Mouse (Mus musculus): ENCODE data around the gene Acsm2. TPM values are rescaled to one million over a fixed set of nuclear protein-coding genes. Genes with fewer than 3 reads are reported as not detected.
"Not testable (repeated sequence)": the region's sequence is repeated elsewhere in the genome, so short reads cannot be mapped to it uniquely, and the experiment has no call there.

Gene Acsm2
- total RNA-seq, 2 experiments from 2014 or later, result not detected

- no peak for DNase-seq (ENCODE audit: low spot score in 2 of 2)
Observed at GRCm38 (mm10) chr7:119561441-119561840, 7.3 kb downstream of the Acsm2 start.

GRCm38 (mm10) chr7:119562476-119562875 lies 8.3 kb downstream of the Acsm2 start:
- not testable (repeated sequence) for DNase-seq (ENCODE audit: low spot score in 2 of 2)

GRCm38 (mm10) chr7:119594530-119595107 lies 40.5 kb downstream of the Acsm2 start:
- no peak for DNase-seq (ENCODE audit: low spot score in 2 of 2)

- DNase-seq (ENCODE audit: low spot score in 2 of 2), result no peak
Observed at GRCm38 (mm10) chr7:119595306-119595705, 41.2 kb downstream of the Acsm2 start.

GRCm38 (mm10) chr7:119596536-119596935 lies 42.4 kb downstream of the Acsm2 start:
- no peak for DNase-seq (ENCODE audit: low spot score in 2 of 2)

GRCm38 (mm10) chr7:119601195-119601953 lies 47.2 kb downstream of the Acsm2 start:
- no peak for DNase-seq (ENCODE audit: low spot score in 2 of 2)

- no peak for DNase-seq (ENCODE audit: low spot score in 2 of 2)
Observed at GRCm38 (mm10) chr7:119601954-119602317, 47.8 kb downstream of the Acsm2 start.

- no peak for DNase-seq (ENCODE audit: low spot score in 2 of 2)
Observed at GRCm38 (mm10) chr7:119604903-119605483, 50.9 kb downstream of the Acsm2 start.

GRCm38 (mm10) chr7:119605926-119606663 lies 52.0 kb downstream of the Acsm2 start:
- no peak for DNase-seq (ENCODE audit: low spot score in 2 of 2)

GRCm38 (mm10) chr7:119606664-119607076 lies 52.5 kb downstream of the Acsm2 start, which contains the start of gene Acsm1:
TSS of gene Acsm1 (plus strand) at chr7:119607026.
- no peak for DNase-seq (ENCODE audit: low spot score in 2 of 2)

- no peak for DNase-seq (ENCODE audit: low spot score in 2 of 2)
Observed at GRCm38 (mm10) chr7:119607796-119608515, 53.8 kb downstream of the Acsm2 start.

GRCm38 (mm10) chr7:119616531-119616930 lies 62.4 kb downstream of the Acsm2 start:
- no peak for DNase-seq (ENCODE audit: low spot score in 2 of 2)

- DNase-seq (ENCODE audit: low spot score in 2 of 2), result no peak
Observed at GRCm38 (mm10) chr7:119617593-119617992, 63.5 kb downstream of the Acsm2 start.

- DNase-seq (ENCODE audit: low spot score in 2 of 2), result no peak
Observed at GRCm38 (mm10) chr7:119618209-119618935, 64.2 kb downstream of the Acsm2 start.

GRCm38 (mm10) chr7:119620157-119620556 lies 66.0 kb downstream of the Acsm2 start:
- DNase-seq (ENCODE audit: low spot score in 2 of 2), result no peak

GRCm38 (mm10) chr7:119638773-119639172 lies 84.6 kb downstream of the Acsm2 start:
- no peak for DNase-seq (ENCODE audit: low spot score in 2 of 2)

- DNase-seq (ENCODE audit: low spot score in 2 of 2), result no peak
Observed at GRCm38 (mm10) chr7:119642307-119642706, 88.2 kb downstream of the Acsm2 start.
